Mouse (Mus musculus) ES-E14 (cell line): ENCODE data around the gene 1700067P10Rik. TPM values are rescaled to one million over a fixed set of nuclear protein-coding genes. Genes with fewer than 3 reads are reported as not detected.

Experiments
- DNase-seq: peaks from one replicate; pipeline ENCODE4 v3.0.0-alpha.2; 2013; ENCODE audit warnings: low read depth, low spot score
- H3K27ac ChIP-seq: 2 replicates; pipeline ENCODE4 v1.5.1; 2012; ENCODE audit warnings: low read depth, mild to moderate bottlenecking, low read length, moderate library complexity, mixed read lengths; ENCODE audit not compliant: poor library complexity, insufficient read depth, severe bottlenecking
- H3K36me3 ChIP-seq: 2 replicates; pipeline ENCODE4 v1.6.1; 2012; ENCODE audit warnings: mild to moderate bottlenecking, low read length, moderate library complexity, mixed read lengths; ENCODE audit not compliant: control insufficient read depth, poor library complexity, insufficient read depth, severe bottlenecking
- H3K4me1 ChIP-seq, 2 experiments: fragments of 150-350 bp in 1 of 2; sonication (generic) in 1 of 2; 2 replicates each; pipeline ENCODE4 v1.6.1; 2012; ENCODE audit warnings: low read length in 2 of 2, mild to moderate bottlenecking in 1 of 2, mixed read lengths in 1 of 2; ENCODE audit not compliant: control insufficient read depth in 2 of 2, insufficient read depth in 2 of 2, poor library complexity in 1 of 2
- H3K4me3 ChIP-seq, 2 experiments: fragments of 150-350 bp in 1 of 2; sonication (generic) in 1 of 2; 2 replicates each; pipeline ENCODE4 v1.5.1; 2012; ENCODE audit warnings: low read length in 2 of 2, low read depth in 1 of 2, mild to moderate bottlenecking in 1 of 2, mixed read lengths in 1 of 2; ENCODE audit not compliant: insufficient read depth in 1 of 2, poor library complexity in 1 of 2, severe bottlenecking in 1 of 2
- H3K9ac ChIP-seq: 2 replicates; pipeline ENCODE4 v1.6.1; 2012; ENCODE audit warnings: low read depth, mild to moderate bottlenecking, low read length, mixed read lengths; ENCODE audit not compliant: poor library complexity, insufficient read depth, severe bottlenecking
- H3K9me3 ChIP-seq: fragments of 150-350 bp; sonication (generic); 2 replicates; pipeline ENCODE4 v1.6.1; 2012; ENCODE audit warnings: low read depth, mild to moderate bottlenecking, low read length; ENCODE audit not compliant: control insufficient read depth, insufficient read depth
- CHD2 ChIP-seq: IDR thresholded peaks from 2 replicates; pipeline ENCODE4 v1.6.1; 2014; ENCODE audit warnings: mild to moderate bottlenecking, low read depth, low read length, inconsistent platforms
- HCFC1 ChIP-seq: IDR thresholded peaks from 2 replicates; pipeline ENCODE4 v1.6.1; 2012; ENCODE audit warnings: low read length, inconsistent platforms, borderline replicate concordance; ENCODE audit not compliant: insufficient read depth
- MAFK ChIP-seq: IDR thresholded peaks from 2 replicates; pipeline ENCODE4 v1.6.1; 2014; ENCODE audit warnings: mild to moderate bottlenecking, low read depth, low read length, inconsistent platforms; ENCODE audit not compliant: insufficient read depth
- ZC3H11A ChIP-seq: IDR thresholded peaks from 2 replicates; pipeline ENCODE4 v1.6.1; 2012; ENCODE audit warnings: low read depth, mild to moderate bottlenecking, inconsistent platforms, low read length, borderline replicate concordance
- ZNF384 ChIP-seq: IDR thresholded peaks from 2 replicates; pipeline ENCODE4 v1.6.1; 2012; ENCODE audit warnings: low read depth, low read length, inconsistent platforms
- in situ Hi-C, 2 experiments: fragments of 600-800 bp; cut with MboI; formaldehyde crosslinking; loops; one replicate each; pipeline ENCODE4 v1.15.1; 2025; ENCODE audit warnings: low sequenced_read_pairs in 2 of 2, inconsistent platforms in 1 of 2; ENCODE audit not compliant: unreplicated experiment in 2 of 2
- total RNA-seq: library from RNA; depleted of rRNA; stranded (reverse); fragments of 300-350 nt; gene quantifications from 2 replicates; pipeline ENCODE4 v1.2.3, GENCODE M21; 2012

1700067P10Rik gene
- total RNA-seq, 1 experiment = not detected

- H3K4me1 ChIP-seq = no peaks in the 10 kb centered on the region
- H3K27ac ChIP-seq = no peak overlapping the region
- TF ChIP-seq MAFK = no peak
- in situ Hi-C loops = no loop called here
- no peaks in the 10 kb centered on the region for H3K36me3 ChIP-seq
- H3K9ac ChIP-seq = no peak overlapping the region
- no peaks in the 10 kb centered on the region for H3K9me3 ChIP-seq
- DNase-seq = no peak
- no peak overlapping the region for H3K4me3 ChIP-seq
These were observed 37.3 kb upstream of the 1700067P10Rik start for GRCm38 (mm10) chr17:48051638-48052337.

- Histone ChIP-seq H3K4me3 (no peak overlapping the region), H3K9ac (no peak overlapping the region), H3K9me3 (no peaks in the 10 kb centered on the region), H3K27ac (no peak overlapping the region), H3K4me1 (no peaks in the 10 kb centered on the region), H3K36me3 (no peaks in the 10 kb centered on the region)
- in situ Hi-C loops = no loop called here
- DNase-seq = no peak
- TF ChIP-seq ZC3H11A (no peak), ZNF384 (no peak)
These were observed 36.6 kb upstream of the 1700067P10Rik start for GRCm38 (mm10) chr17:48052338-48053067.

- H3K36me3 ChIP-seq = no peaks in the 10 kb centered on the region
- in situ Hi-C loops = no loop called here
- TF ChIP-seq ZC3H11A = no peak
- TF ChIP-seq HCFC1 = no peak
- no peak for TF ChIP-seq CHD2
- no peak for TF ChIP-seq MAFK
- TF ChIP-seq ZNF384 = no peak
- no peaks in the 10 kb centered on the region for H3K9me3 ChIP-seq
- no peak overlapping the region for H3K9ac ChIP-seq
- no peak overlapping the region for H3K27ac ChIP-seq
- DNase-seq = no peak
- H3K4me3 ChIP-seq = no peak overlapping the region
- no peaks in the 10 kb centered on the region for H3K4me1 ChIP-seq
These were observed 35.5 kb upstream of the 1700067P10Rik start for GRCm38 (mm10) chr17:48053646-48054045.

- Histone ChIP-seq H3K4me1 (no peaks in the 10 kb centered on the region), H3K27ac (no peak overlapping the region), H3K9me3 (no peaks in the 10 kb centered on the region), H3K9ac (no peak overlapping the region), H3K4me3 (no peak overlapping the region), H3K36me3 (no peaks in the 10 kb centered on the region)
- no peak for TF ChIP-seq HCFC1
- no peak for TF ChIP-seq CHD2
- TF ChIP-seq MAFK = no peak
- TF ChIP-seq ZNF384 = no peak
- TF ChIP-seq ZC3H11A = no peak
- no peak for DNase-seq
- in situ Hi-C loops = no loop called here
These were observed 33.9 kb upstream of the 1700067P10Rik start for GRCm38 (mm10) chr17:48055076-48055816.
